Mouse (Mus musculus) cerebellum, adult 8-10 months (tissue): ENCODE data around the gene Arfip1.
A peak's percentile ranks its signal among the peaks of the same experiment; 100 is the strongest.

ENCODE experiments used
- DNase-seq: peaks from one replicate; pipeline ENCODE4 v3.0.0; 2022

Arfip1 gene

DNA sequence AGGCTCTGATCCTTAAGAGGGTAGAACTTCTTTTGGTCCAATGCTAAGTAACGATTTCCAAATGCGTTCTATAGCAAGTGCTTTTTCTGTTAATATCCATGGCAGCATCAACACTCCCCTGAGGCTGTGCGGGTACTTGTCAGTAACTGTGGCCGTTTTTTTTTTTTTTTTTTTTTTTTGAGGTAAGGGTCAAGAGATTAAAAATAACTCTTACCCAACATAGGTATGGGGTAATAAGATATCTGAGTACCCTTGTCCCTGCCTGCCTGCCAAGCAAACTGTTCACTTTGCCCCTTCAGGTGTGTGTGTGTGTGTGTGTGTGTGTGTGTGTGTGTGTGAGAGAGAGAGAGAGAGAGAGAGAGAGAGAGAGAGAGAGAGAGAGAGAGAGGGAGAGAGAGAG is 98.1 kb downstream of the Arfip1 start:
- no peak for DNase-seq

DNA sequence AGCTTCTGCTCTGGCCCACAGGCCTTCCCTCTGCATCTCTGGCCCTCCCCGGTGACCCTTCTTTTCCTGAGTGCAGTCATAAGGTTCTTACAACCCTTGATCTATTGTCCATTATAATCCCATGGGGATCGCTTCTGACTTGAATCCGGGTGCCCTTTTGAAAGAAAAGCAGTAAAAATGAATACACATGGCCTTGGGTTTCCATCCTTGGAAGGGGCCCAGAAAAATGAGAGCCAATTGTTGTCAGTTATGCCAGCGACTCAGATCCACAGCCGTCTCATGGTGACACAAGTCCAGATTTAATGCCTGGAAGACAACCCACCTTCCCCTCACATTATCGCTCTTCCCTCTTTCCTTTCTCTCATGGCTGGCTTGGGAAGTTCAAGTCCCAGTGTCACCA is 100.3 kb downstream of the Arfip1 start:
- no peak for DNase-seq

DNA sequence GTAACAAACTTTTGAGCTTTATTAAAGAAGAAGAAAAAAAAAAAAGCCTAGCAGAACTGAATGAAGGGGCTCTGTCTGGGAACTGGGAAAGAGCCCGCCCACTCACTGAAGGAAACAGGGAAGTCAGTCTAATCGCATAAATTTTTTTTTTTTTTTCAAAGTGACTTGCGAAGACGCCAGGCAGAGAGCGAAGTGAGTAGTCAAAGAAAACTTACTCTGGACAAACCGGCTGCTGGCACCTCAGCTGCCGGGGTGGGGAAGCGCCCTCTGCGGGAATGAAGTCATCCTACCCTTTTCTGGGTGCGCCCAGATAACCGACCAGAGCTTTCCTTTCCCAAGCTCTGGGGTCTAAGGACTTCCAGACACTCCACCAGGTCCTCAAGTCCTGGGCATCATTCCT is 101.3 kb downstream of the Arfip1 start:
- DNase-seq: no peak

- peak; percentile 54 for DNase-seq
These were observed 102.2 kb downstream of the Arfip1 start, which contains the start of gene Fhdc1 for GRCm38 (mm10) chr3:84480006-84480897. Gene Fhdc1 (minus strand): TSS chr3:84480429.

DNA sequence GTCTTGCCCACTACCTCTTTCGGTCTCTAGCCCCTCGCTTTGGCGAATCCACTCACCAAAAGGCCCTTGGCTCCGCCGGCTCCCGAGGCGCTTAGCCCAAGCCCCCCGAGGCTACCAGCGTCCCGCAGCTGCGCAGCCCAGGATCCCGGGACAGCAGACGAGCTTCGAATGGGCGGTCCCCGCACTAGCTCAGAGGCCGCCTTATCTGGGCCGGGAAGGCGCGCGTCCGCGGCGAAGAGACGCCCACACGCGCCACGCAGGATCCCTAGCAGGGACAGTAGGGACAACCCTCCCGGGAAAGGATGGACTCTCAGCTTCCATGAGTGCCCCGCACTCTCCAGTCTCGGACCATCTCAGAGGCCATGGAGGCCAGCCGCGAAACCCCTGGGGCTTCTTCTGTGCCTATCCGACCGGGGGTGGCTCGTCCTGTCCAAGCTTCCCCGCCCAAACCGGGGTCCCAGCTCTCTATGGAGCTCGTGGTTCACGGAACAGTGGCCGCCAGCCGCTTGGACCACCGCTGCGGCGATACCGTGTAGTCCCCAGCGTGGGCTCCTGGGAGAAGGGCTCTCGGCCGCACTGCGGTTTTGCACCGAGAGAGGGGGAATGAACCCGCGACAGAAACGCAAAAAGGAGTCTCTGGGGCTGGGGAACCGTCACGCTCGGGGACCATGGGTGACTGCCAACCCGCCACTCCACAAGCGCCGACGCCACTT is 103.0 kb downstream of the Arfip1 start:
- peak; percentile 43 for DNase-seq

GRCm38 (mm10) chr3:84478896-84479292 is 103.5 kb downstream of the Arfip1 start:
- no peak for DNase-seq

DNA sequence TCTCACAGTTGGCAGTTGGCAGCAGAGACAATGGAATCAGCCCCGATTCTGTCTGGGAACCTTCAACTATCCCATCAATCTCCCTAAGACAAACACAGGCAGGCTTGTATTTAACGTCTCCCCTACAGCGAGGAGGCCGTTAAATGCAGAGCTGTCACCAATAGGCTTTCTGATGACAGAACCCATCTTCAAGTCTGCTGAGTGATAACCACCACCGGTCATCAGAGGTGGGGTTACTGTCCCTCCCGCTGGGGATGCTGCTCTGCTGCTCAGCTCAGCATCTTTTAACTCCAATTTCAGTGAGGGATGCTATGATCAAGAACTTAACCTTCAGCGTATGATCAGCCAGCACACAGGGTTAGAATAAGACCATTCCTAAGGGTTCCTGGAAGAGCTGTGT is 104.2 kb downstream of the Arfip1 start:
- DNase-seq: no peak

- DNase-seq: no peak
These were observed 104.9 kb downstream of the Arfip1 start for GRCm38 (mm10) chr3:84477498-84477897.

DNA sequence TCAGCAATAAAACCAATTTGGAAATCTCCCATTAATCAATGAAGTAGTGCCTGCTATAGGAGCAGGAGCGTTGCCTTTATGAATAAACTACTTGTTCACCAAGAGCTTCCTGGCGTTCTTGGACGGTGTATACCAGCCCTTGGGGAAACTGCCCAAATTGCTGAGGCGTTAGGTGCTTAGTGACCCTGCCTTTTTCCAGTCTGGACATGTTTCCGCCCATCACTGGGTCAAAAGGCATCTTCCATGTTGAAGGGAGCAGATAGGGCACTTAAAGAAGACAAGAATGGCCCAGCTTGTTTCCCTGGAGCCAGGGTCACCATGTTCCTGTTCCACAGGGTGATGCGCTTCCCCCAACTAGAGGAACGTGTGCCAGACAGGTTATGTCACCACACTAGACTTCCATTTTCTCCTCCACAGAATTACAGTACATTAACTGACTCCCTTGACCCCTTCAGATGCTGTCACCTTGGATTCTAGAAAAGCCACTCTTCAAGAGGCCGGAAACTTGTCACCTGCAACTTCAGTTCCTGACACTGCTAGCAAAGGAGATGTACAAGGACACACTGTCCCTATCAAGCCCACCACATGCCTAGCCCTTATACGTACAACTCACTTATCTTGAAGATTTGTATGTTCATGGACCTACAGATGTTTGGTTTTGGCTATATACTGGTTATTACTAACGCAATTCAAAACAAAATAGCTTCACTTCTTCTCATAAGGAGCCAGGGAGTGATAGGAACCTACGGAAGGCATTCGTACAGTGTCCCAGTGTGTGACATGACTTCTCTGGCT is 107.2 kb downstream of the Arfip1 start:
- no peak for DNase-seq

GRCm38 (mm10) chr3:84474398-84474797 is 108.0 kb downstream of the Arfip1 start:
- no peak for DNase-seq

GRCm38 (mm10) chr3:84472955-84473354 is 109.5 kb downstream of the Arfip1 start:
- DNase-seq: no peak

DNA sequence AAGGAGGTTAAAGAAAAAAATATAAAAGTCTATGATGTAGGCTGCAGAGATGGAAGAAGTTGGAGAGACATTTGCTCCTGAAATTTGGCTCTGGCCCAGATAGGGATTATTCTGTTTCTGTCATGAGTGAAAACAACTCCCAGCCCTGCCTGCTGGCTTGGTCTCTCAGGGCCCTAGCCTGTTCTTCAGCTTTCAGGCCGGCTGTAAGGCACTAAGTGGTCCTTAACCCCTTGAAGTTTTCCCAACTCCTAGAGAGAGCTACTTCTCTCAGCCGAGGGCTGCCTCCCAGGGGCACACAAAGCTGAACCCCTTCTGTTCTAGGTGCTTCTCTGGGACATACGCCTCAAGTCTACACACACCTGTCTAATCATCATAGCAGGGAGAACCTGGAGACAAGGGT is 109.9 kb downstream of the Arfip1 start:
- no peak for DNase-seq

DNA sequence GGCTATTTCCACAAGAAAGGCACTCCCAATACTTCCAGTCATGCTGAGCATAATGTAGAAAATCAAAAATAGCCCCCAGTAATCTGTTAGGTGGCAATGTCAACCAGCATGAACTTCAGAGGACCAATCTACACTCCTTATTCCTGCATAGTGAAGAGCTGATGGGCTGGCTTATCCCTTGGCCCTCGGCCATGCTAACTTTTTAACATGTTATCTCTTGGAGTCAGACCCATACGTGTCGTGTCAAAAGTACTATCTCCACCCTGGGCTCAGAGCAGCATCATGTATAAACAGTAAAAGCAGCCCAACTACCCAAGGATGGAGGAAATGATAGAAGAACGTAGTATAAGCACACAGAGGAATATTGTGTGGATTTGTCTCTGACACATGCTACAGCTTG is 111.3 kb downstream of the Arfip1 start:
- DNase-seq: no peak

- DNase-seq: no peak
These were observed 114.3 kb downstream of the Arfip1 start for GRCm38 (mm10) chr3:84468111-84468453.

- no peak for DNase-seq
These were observed 114.9 kb downstream of the Arfip1 start for GRCm38 (mm10) chr3:84467419-84468110.

DNA sequence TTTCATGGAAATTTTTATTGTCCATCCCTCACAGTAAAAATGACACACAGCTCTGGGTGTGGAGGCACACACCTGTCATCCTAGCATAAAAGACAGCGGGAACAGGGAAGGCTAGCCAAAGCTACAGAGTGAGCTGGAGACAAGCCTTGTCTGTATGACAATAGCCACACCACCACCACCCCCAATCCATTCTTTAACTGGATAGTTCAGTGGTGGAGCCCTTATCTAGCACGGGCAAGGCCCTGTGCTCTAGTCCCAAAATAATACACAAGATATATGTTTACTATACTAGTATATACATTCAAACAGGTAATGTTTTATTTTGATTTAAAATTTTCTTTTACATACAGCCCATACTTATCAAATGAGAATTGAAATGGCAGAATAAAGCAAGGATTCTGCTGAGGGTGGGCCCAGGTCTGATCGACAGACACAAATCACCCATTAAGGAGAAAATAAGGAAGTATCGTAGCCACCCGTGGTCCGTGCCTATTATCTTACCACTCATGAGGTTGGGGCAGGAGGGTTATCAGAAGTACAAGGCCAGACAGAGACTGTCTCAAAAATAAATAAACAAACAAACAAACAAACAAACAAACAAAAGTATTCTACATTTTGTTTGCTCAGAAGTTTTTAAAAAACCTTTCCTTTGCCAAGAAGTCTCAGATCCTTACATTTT is 116.5 kb downstream of the Arfip1 start:
- no peak for DNase-seq

DNA sequence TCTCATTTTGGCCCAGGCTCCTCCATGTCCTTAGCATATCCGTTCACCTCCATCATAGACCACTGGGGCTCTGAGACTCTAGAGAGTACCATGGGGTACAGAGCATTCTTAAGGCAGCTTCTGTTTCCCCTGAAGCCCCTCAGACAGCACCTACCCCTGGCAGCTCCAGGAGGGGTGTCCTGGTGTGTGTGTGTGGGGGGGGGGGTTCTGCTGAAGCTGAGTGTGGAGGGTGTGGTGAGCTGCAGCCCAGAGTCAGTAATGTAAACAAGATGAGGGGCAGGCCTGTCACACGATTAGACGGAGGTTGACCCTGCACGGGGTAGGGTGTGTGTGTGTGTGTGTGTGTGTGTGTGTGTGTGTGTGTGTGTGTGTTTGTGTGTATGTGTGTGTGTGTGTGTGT is 120.7 kb downstream of the Arfip1 start:
- DNase-seq: no peak

GRCm38 (mm10) chr3:84460952-84461351 is 121.5 kb downstream of the Arfip1 start:
- no peak for DNase-seq

DNA sequence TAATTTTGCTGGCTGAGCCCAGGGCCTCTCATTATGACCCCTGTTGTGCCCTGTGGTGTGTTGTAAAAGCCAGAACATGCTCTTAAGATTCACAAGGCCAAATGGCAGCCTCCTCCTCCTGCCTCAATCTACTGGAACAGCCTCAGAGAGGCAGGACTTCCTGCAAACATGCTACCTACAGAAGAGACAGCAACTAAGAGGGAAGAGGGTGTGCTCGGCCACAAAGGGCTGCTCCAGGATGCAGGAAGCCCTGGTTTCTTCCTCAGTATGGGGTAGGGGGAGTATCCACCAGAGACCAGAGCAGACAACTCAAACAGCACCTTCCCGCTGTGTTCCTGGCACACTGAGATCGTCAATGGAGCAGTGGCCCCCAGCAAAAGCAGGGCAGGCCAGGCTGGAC is 121.9 kb downstream of the Arfip1 start:
- no peak for DNase-seq

- DNase-seq: no peak
These were observed 126.5 kb downstream of the Arfip1 start for GRCm38 (mm10) chr3:84455733-84456417.

GRCm38 (mm10) chr3:84450651-84451050 is 131.8 kb downstream of the Arfip1 start:
- no peak for DNase-seq

- DNase-seq: no peak
These were observed 133.4 kb downstream of the Arfip1 start for GRCm38 (mm10) chr3:84449015-84449414.
